Mouse (Mus musculus): ENCODE results near the gene Zfp667. TPM values are rescaled to one million over a fixed set of nuclear protein-coding genes. Genes with fewer than 3 reads are reported as not detected.
"Not testable (repeated sequence)": the region's sequence is repeated elsewhere in the genome, so short reads cannot be mapped to it uniquely, and the experiment has no call there.

Gene Zfp667
- total and polyA plus RNA-seq, 2 experiments from 2014 or later = 0.95 to 3.3 TPM

DNA sequence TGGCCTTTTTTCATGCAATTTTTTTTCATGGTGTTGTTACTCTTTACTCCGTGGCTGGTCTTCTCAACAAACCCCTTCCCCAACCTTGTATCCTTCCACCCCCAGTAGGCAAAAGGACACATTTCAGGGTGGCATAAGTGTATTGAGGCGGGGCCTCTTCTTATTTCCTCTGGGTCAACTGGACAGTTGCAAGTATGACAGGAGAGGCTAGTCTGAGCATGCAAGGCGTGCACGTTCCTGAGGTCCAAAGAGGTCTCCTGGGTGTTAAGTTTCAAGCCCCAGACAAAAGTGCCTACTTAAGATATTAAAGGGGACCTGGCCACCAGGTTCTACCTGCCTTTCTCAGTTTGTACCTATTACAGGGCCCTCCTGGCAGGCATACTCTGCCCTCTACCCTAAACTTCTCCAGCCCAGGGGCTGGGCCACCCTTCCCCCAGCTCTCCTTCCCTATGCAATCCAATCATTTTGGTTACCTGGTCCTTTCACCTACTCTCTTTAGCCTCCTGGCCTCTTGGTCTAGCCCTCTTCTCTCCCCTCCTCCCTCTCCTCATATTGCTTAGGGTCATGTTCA is 1.9 kb upstream of the Zfp667 start:
- Histone ChIP-seq H3K4me1 (ENCODE audit: control insufficient read depth, insufficient read depth) (peaks cover 10% of the 10 kb centered on the region; the same call in 1 of the 2 replicates), H3K9me3 (replicated peaks; ENCODE audit: control insufficient read depth, low read length) (no peaks in the 10 kb centered on the region), H3K9ac (replicated peaks; ENCODE audit: low read depth, low read length) (no peak overlapping the region), H3K27ac (ENCODE audit: low read depth) (no peak overlapping the region), H3K4me2 (ENCODE audit: low read depth, low read length) (no peak overlapping the region), H3K4me3 (ENCODE audit: low read depth, low read length) (no peak overlapping the region), H3K27me3 (ENCODE audit: control insufficient read depth, insufficient read depth, low read length) (no peaks in the 10 kb centered on the region), H3K36me3 (replicated peaks; ENCODE audit: control insufficient read depth, insufficient read depth, low read length) (no peaks in the 10 kb centered on the region)
- ATAC-seq (ENCODE audit: insufficient read depth, low read depth) (no peak), DNase-seq (ENCODE audit: low spot score) (no peak)
- TF ChIP-seq CTCF (IDR thresholded peaks at IDR 0.05; ENCODE audit: low read depth) = no peak
- TF ChIP-seq EP300 (IDR thresholded peaks at IDR 0.05; ENCODE audit: low read depth) = no peak
- WGBS = 86% methylated on average over 4 of the region's 4 CpGs

DNA sequence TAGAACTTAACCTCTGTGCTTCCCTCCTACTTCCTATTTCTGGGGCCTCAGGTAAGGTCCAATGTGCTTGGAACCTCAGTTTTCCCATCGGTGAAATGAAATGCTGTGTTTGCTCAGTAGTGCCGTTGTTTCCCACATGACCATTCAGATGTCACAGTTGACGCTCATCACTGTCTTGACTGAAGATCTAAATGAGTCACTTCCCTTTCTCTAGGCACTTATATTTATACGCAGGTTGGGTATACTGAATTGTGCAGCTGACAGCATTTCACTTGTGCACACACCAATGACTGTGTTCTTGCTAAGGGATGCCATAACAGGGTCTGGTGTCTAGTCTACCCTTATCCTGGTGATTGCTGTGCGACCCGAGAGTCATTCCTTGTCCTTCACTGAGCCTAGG is 1.0 kb upstream of the Zfp667 start:
- TF ChIP-seq EP300 (IDR thresholded peaks at IDR 0.05; ENCODE audit: low read depth) (no peak), CTCF (IDR thresholded peaks at IDR 0.05; ENCODE audit: low read depth) (no peak)
- H3K27ac ChIP-seq (ENCODE audit: low read depth) = no peak overlapping the region
- no peak overlapping the region for H3K4me2 ChIP-seq (ENCODE audit: low read depth, low read length)
- H3K4me1 ChIP-seq (ENCODE audit: control insufficient read depth, insufficient read depth) = peaks cover 10% of the 10 kb centered on the region; the same call in 1 of the 2 replicates
- H3K4me3 ChIP-seq (ENCODE audit: low read depth, low read length) = no peak overlapping the region
- H3K27me3 ChIP-seq (ENCODE audit: control insufficient read depth, insufficient read depth, low read length) = no peaks in the 10 kb centered on the region
- H3K36me3 ChIP-seq (replicated peaks; ENCODE audit: control insufficient read depth, insufficient read depth, low read length) = no peaks in the 10 kb centered on the region
- WGBS = 78% methylated on average over 6 of the region's 6 CpGs
- ATAC-seq (ENCODE audit: insufficient read depth, low read depth) (no peak), DNase-seq (ENCODE audit: low spot score) (no peak)
- no peaks in the 10 kb centered on the region for H3K9me3 ChIP-seq (replicated peaks; ENCODE audit: control insufficient read depth, low read length)
- H3K9ac ChIP-seq (replicated peaks; ENCODE audit: low read depth, low read length) = no peak overlapping the region

DNA sequence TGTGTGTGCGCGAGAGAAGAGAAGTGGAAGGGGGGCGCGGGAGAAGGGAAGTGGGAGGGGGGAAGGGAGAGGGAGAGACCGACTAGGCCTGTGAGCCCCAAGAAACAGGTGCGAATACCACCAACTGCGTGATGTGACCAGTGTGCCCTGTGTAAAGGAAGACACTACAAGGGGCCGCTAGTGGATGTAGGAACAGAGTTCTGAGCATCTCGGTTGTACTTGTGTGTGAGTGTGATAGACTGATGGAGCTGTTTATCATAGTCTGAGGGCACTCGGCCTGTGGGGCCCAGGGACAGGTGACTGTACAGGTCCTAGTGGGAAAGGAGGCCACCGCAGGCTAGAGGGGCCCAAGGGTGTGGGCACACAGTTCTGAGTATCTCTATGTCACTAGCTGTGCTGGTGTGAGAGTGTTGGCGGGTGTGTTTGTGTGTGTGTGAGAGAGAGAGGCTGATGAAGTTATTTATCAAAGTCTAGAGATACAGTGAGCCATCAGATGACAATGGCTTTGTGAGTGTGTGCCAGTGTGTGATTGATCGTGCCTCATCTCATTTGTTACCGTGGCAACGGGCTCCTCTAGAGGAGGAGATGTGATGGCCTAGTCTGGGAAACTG is 647 bp downstream of the Zfp667 start:
- Histone ChIP-seq H3K9me3 (replicated peaks; ENCODE audit: control insufficient read depth, low read length) (no peaks in the 10 kb centered on the region), H3K36me3 (replicated peaks; ENCODE audit: control insufficient read depth, insufficient read depth, low read length) (no peaks in the 10 kb centered on the region; the same call in 1 of the 2 replicates), H3K4me2 (ENCODE audit: low read depth, low read length) (peak overlapping the region; percentile 69), H3K27ac (ENCODE audit: low read depth) (no peak overlapping the region; the same call in 1 of the 2 replicates), H3K4me3 (ENCODE audit: low read depth, low read length) (peak overlapping the region; percentile 55), H3K27me3 (ENCODE audit: control insufficient read depth, insufficient read depth, low read length) (no peaks in the 10 kb centered on the region), H3K4me1 (ENCODE audit: control insufficient read depth, insufficient read depth) (peaks cover 10% of the 10 kb centered on the region; the same call in 1 of the 2 replicates), H3K9ac (replicated peaks; ENCODE audit: low read depth, low read length) (peak overlapping the region; percentile 60)
- ATAC-seq (ENCODE audit: insufficient read depth, low read depth) = no peak
- TF ChIP-seq CTCF (IDR thresholded peaks at IDR 0.05; ENCODE audit: low read depth) (no peak), EP300 (IDR thresholded peaks at IDR 0.05; ENCODE audit: low read depth) (no peak)
- DNase-seq (ENCODE audit: low spot score) = no peak
- WGBS = 29% methylated on average over 15 of the region's 15 CpGs

DNA sequence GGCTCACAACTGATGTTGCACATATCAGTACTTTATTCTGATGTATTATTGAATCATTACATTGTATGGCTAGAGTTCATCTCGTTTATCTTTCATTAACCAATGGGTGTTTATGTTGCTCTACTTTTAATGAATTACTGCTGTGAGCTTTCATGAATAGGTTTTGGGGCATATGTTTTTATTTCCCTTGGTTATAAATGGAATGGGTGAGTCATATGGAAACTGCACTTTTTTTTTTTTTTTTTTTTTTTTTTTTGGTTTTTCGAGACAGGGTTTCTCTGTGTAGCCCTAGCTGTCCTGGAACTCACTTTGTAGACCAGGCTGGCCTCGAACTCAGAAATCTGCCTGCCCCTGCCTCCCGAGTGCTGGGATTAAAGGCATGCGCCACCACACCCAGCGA is 4.7 kb downstream of the Zfp667 start:
- not testable (repeated sequence) for H3K9me3 ChIP-seq (replicated peaks; ENCODE audit: control insufficient read depth, low read length); H3K27me3 ChIP-seq (ENCODE audit: control insufficient read depth, insufficient read depth, low read length); H3K4me2 ChIP-seq (ENCODE audit: low read depth, low read length); ATAC-seq (ENCODE audit: insufficient read depth, low read depth); H3K4me3 ChIP-seq (ENCODE audit: low read depth, low read length); H3K4me1 ChIP-seq (ENCODE audit: control insufficient read depth, insufficient read depth); H3K27ac ChIP-seq (ENCODE audit: low read depth); H3K9ac ChIP-seq (replicated peaks; ENCODE audit: low read depth, low read length); DNase-seq (ENCODE audit: low spot score)
- WGBS = 96% methylated on average over 4 of the region's 6 CpGs
- H3K36me3 ChIP-seq (replicated peaks; ENCODE audit: control insufficient read depth, insufficient read depth, low read length) = peaks cover 16% of the 10 kb centered on the region

DNA sequence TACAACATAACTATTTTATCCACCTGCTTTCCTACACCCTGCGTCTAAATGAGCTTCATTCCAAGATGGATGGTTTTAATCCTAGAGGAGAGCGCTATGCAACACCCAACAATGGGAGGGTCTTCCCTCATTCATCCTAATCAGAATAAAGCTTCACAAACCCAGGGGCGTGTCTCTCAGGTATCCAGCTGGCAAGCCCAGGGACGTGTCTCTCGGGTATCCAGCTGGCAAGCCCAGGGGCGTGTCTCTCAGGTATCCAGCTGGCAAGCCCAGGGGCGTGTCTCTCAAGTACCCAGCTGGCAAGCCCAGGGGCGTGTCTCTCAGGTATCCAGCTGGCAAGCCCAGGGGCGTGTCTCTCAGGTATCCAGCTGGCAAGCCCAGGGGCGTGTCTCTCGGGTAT is 14.4 kb downstream of the Zfp667 start:
- WGBS = 75% methylated on average over 11 of the region's 11 CpGs
- not testable (repeated sequence) for H3K27ac ChIP-seq (ENCODE audit: low read depth); H3K9ac ChIP-seq (replicated peaks; ENCODE audit: low read depth, low read length); H3K4me3 ChIP-seq (ENCODE audit: low read depth, low read length); H3K4me2 ChIP-seq (ENCODE audit: low read depth, low read length); H3K27me3 ChIP-seq (ENCODE audit: control insufficient read depth, insufficient read depth, low read length); ATAC-seq (ENCODE audit: insufficient read depth, low read depth); H3K4me1 ChIP-seq (ENCODE audit: control insufficient read depth, insufficient read depth); DNase-seq (ENCODE audit: low spot score)
- Histone ChIP-seq H3K36me3 (replicated peaks; ENCODE audit: control insufficient read depth, insufficient read depth, low read length) (peaks cover 26% of the 10 kb centered on the region), H3K9me3 (replicated peaks; ENCODE audit: control insufficient read depth, low read length) (peaks cover 11% of the 10 kb centered on the region; the same call in 1 of the 2 replicates)
